Mouse (Mus musculus) E14TG2a.4 (cell line): ENCODE data around the gene Atp2a1.

Experiments
- CTCF ChIP-seq: conservative IDR thresholded peaks from 2 replicates; pipeline ENCODE4 v1.5.1; 2014; ENCODE audit warnings: low read length
- POU5F1 ChIP-seq: IDR thresholded peaks from 2 replicates; pipeline ENCODE4 v1.6.1; 2014; ENCODE audit warnings: low read length, borderline replicate concordance

- peak; percentile 74 for TF ChIP-seq CTCF
- TF ChIP-seq POU5F1: no peak
Observed at GRCm38 (mm10) chr7:126467271-126467670, 4.4 kb upstream of the Atp2a1 start.
